1 mouse cellular context compared by ENCODE assay signal in genomic region chr11:106272644-106273310, GRCm38 (mm10).
TF ChIP-seq lines count a peak whose summit lies in the region.

Gene Smarcd2 (minus strand): TSS chr11:106272972.

TF ChIP-seq in CH12.LX, 34 proteins besides CTCF, POLR2A, EP300 and RAD21 (continued from another document):
- TF ChIP-seq SMC3 (IDR thresholded peaks at IDR 0.05; ENCODE audit: low read depth, low read length) (0 out of 2 replicates have a peak, but pooled peaks have one; percentile 23), ZC3H11A (IDR thresholded peaks at IDR 0.05; ENCODE audit: low read depth, low read length) (no peak), ZNF384 (IDR thresholded peaks at IDR 0.05; ENCODE audit: low read depth, low read length) (no peak), NRF1 (IDR thresholded peaks at IDR 0.05; ENCODE audit: low read depth, low read length) (no peak), RCOR1 (conservative IDR thresholded peaks at IDR 0.05; ENCODE audit: low read depth, low read length) (peak; percentile 87; the same call in 1 of the 2 replicates), TBP (conservative IDR thresholded peaks at IDR 0.05; ENCODE audit: low read depth, low read length) (peak; percentile 77), MAZ (IDR thresholded peaks at IDR 0.05; ENCODE audit: low read depth, low read length) (peak; percentile 83), ETS1 (conservative IDR thresholded peaks at IDR 0.05; ENCODE audit: low read depth, low read length) (peak; percentile 33), MAFK (IDR thresholded peaks at IDR 0.05; ENCODE audit: insufficient replicate concordance, low read length) (0 out of 2 replicates have a peak, but pooled peaks have one; percentile 28), MEF2A (IDR thresholded peaks at IDR 0.05; ENCODE audit: borderline replicate concordance, low read depth, low read length) (peak; percentile 87; the same call in 1 of the 2 replicates), CHD1 (IDR thresholded peaks at IDR 0.05; ENCODE audit: low read depth, low read length) (peak; percentile 25; the same call in 1 of the 2 replicates), IRF4 (IDR thresholded peaks at IDR 0.05; ENCODE audit: low read depth, low read length) (peak; percentile 80)
